Mouse (Mus musculus) mature B cell (primary cell): Measurements from ENCODE around the gene Prickle2.

ENCODE experiments used
- in situ Hi-C: fragments of 300-500 bp; cut with MboI; formaldehyde crosslinking; loops from 2 replicates; pipeline ENCODE4 v1.14.3; 2019

Gene Prickle2

DNA sequence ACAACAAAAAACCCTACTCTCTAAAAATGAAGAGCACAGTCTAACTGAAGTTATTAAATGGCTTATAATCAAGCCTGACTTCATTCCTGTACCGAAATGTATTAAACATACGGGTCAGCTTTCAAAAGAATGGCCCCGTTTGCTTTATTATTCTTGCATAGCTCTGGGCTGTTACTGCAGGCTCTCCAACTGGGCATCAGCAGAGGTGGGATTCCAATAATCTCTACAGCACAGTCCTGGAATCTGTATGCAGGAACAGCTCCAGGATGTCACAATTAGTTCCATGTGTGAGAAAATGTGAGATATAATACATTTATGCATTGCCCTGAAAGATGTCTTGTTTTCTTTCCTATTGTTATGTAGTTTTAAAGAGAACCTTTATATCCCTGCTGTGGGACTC is 38.4 kb downstream of the Prickle2 start:
- in situ Hi-C loops: no loop called here

DNA sequence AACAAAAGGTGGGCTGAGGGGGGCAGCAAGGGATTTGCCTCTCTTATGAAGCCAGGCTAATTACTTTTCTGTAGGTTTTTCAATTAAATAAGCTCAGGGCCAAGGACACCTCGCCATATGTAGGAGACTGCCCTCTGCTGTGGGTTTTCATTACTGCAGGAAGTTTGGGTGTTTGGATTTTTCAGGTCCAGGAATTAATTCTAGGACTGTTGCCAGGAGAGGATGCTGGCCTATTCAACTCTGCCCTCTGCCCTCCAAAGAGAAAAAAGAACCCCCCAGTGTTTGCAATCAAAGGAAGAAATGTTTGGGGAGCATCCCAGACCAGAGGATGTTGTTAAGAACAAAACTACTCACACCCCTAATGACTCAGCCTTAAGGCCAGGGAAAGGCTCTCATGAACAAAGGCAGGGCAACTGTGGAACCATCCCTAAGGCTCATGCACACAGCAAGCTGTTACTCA is 40.4 kb downstream of the Prickle2 start:
- in situ Hi-C loops: no loop called here

DNA sequence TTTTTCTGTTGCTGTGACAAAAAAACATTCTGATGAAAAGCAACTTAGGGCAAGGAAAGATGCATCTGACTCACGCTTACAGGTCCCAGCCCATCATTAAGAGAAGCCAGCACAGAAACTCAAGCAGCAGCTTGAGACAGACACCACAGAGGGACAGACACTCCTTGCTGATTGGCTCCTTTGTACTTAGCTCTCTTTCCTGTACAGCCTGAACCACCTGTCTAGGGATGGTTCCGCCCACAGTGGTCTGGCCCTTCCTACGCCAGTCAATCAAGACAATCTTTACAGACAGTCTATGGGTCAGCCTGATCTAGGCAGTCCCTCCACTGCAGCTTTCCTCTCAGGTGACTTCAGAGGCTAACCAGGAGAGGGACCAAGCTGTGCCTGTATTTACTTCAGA is 42.1 kb downstream of the Prickle2 start:
- in situ Hi-C loops: no loop called here

DNA sequence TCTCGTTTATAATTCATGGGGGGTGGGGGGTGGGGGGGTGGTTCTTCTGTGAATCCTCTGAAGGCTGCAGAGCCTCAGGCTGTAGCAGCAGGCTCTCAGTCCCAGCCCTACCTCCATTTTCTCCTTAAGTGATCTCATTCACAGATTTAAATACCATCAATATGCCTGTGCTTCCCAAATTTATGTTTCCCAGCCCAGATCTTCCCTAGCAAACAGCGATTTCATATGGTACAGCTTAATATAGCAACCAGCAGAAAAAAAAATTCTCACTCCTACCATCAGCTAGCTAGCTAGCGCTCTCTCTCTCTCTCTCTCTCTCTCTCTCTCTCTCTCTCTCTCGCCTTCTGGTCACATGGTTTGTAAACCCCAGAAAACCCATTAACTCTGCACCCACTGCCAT is 42.5 kb downstream of the Prickle2 start:
- in situ Hi-C loops: no loop called here

DNA sequence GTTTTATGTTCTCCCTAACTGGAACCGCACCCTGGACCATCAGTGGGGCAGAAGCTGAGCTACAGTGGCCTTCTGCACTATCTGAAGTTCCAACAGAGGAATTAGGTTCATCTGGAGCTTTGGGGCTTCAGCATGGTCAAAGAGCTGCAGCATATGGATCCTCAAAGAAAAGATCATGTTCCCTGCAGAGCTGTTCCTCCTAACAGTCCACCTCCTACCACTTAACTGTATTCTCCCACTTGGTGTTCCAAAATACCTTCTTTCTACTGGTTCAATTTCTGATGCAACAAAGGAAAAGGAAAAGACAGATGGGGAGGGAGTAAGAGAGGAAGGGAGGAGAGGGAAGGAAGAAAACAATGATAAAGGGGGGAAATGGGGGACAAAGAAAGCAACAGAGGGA is 56.9 kb downstream of the Prickle2 start:
- in situ Hi-C loops: no loop called here

DNA sequence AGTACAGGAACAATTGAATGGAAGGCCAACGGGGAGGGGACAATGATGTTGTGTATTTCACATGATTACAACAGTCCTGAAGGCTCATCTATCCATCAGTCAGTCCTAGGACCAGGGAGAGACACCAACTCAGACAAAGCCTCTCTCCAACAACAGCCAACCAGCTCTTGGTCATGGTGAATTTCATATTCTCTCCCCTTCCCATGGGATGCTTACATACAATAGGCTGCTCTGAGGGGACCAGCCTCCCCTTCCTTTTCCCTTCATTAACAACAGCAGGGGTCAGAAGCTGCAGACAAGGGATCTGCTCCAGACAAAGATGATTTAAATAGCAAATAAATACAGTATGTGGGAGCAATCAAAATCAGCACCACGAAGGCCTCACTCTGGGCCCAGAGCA is 57.4 kb downstream of the Prickle2 start:
- in situ Hi-C loops: no loop called here

DNA sequence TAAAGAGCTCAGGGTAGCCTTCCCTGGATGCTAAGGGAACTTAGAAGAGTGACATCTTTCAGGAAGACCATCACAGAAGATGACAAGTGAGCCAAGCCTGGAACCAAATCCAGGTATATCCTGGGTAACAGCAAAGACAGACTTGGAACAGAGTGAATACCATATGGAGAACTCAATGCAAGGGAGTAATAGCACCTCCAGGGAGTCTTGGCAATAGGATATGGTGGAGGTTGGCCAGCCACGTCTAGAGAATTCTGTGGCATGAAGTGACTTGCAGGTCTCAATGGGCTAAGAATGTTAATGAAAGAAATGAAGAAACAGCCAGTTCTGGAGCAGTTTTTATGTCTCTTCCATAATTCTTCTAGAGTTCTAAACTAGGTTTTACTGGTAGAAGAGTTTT is 63.0 kb downstream of the Prickle2 start:
- in situ Hi-C loops: no loop called here

DNA sequence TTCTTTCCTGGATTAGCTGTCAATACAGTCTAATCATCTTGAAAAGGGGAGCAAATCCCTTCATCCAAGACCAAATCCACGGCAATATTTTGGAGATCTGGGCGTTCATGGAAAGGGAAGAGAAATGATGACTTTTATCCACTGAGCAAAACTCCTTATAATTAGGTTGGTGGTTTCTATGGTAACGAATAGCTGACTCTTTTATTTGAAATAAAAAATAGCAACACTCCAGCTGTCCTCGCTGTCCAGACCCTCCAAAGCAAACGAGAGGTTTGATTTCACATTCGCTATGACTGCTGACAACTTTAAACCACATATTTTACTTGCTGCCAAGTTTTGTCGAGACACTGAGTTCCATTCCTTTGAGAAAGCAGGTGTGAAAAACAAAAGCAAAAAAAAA is 64.0 kb downstream of the Prickle2 start:
- in situ Hi-C loops: no loop called here

DNA sequence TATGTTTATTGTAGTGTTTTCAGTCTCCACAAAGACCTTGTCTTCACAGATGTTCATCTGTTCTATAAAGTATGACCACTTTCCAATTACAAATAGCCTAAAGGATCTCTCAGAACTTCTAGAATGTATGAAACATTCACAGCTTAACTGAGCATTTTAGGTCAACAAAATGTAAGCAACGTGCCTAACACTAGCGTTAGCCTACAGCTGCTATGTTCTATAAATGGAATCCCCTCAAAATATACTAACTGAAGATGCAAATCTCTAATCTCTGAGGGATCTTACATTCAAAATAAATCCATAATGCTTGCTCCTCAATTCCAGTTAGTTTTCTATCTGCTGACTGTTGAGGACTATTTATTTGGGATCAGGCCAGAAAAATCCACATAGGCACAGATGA is 65.1 kb downstream of the Prickle2 start:
- in situ Hi-C loops: no loop called here

DNA sequence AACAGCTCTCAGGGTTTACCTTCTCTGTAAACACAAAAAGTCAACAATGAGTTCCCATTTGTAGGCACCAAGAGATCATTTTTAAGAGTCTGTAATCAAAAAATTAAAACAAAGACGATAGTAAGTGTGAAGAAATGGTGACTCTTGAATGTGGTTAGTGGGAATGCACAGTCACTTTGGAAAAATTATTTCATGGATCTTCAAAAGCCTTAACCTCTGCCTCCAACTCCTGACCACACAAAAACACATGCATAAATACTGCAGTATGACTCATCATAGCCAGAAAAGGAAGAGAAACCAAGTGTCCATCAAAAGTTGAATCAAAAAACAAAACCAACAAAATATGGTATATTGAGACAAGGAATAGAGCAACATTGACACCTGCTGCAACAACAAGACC is 69.5 kb downstream of the Prickle2 start:
- in situ Hi-C loops: no loop called here

DNA sequence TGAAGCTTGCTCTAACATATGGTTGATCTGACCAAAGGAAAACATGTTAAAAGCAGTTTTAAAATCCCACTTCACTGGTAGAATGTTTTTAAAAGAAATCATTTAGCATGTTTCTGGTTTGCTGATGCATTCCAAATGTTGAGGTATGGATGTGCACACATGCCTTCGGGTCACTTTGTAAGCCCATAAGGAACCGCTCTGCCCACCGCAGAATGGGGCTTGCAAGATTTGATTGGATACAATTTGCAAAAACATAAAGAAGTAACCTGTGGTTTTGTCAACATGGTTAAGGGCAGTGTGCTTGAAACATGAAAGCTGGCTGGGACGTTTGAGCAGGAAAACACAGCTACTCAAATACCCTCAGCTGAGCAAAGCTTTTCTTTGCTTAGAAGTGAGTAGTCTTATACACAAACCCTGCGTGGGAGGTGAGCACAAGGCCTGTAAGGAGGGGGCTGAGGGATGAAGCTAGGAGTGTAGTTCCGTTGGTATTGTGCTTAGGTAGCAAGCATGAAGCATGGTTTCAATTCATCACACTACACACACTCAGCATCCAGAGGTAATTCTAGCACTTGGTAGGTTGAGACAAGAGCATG is 71.0 kb downstream of the Prickle2 start:
- in situ Hi-C loops: no loop called here

DNA sequence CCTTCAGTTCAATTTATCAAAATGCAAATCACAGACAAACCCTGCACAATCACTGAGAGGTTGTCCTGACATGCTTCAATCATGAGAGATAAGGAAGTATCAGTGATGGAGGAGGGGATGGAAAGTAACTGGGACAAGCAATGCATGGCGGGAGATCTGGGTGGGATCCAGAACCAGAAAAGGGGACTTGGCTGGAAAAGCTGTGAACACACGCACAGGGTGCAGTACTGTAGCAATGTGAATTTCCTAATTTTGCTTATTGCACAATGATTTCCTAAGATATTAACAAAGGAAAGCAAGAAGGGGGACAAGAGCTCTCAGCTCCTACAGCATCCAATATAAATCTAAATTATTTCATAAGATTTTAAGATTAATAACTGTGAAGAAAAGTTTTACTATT is 75.0 kb downstream of the Prickle2 start:
- in situ Hi-C loops: no loop called here

DNA sequence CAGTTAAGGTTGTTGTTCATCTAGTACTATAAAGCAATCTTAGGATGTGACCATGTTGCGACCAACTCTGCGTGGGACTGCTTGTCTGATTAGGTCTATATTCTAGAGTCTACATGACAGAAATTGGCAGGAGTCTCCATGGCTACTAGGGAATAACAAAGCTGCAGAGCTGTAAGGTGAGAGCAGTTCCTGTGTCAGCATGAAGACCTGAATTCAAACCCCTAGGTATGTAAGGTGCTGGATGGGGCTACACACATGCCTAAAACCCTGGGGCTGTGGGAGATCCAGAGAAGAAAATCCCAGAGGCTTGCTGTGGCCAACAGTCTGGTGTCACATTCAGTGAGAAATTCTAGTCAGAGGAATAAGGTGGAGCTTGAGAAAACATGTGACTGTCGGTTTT is 78.2 kb downstream of the Prickle2 start:
- in situ Hi-C loops: no loop called here

DNA sequence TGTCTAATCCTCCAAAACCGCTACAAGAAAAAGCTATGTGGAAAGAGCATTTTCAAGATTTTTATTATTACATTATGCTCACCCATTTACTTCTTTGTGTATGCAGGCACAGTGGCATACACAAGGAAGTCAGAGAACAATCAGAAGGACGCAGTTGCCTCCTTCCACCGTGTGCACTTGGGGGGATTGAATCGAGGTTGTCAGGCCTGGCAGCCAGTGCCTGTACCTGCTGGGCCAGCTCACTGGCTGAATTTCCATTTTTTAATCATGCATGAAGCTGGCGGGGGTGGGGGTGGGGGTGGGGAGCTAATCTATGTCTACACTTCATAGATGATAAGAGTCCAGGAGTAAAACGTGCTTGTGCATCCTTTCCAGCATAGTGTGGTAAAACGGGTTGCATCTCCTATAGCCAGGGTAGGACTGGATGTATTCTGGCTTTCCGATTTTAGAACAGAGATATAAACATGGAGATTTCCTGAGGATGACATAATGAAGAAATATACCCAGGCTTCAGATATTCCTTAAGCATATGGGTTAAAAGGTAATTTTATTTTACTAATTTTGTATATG is 78.8 kb downstream of the Prickle2 start:
- in situ Hi-C loops: no loop called here

DNA sequence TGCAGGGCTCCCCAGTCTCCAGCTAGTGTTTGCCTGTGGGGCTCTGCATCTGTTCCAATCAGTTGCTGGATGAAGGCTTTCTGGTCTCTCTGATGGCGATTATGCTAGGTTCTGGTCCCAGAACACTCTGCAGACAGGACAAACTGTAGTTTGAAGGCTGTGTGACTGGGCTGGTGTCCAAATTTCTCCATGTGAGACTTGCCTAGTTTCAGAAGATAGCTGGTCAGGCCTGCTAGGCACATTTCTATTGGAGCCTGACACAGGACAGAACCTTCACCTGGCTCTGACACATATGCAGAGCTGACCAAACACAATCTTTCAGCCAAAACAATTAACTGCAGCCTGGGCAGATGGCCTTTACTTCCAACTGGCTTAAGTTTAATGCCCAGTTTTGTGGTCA is 80.0 kb downstream of the Prickle2 start:
- in situ Hi-C loops: no loop called here

DNA sequence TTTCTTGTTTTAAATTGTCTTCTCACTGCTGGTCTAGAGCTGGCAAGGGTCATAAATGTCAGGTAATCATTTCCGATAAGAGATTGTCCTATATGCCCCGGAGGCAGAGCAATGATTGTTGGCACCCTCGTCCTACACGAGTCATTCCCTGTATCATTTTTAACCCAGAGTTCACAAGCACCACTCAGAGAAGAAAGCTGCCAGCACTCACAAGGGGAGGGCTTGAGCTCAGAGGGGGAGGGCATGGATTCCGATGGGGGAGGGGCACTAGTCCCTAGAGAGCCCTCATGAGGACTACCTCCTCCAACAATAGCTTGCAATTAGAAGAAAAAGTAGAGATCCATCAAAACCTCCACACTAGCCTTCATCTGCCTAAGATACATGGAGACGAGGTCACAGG is 81.6 kb downstream of the Prickle2 start:
- in situ Hi-C loops: no loop called here

DNA sequence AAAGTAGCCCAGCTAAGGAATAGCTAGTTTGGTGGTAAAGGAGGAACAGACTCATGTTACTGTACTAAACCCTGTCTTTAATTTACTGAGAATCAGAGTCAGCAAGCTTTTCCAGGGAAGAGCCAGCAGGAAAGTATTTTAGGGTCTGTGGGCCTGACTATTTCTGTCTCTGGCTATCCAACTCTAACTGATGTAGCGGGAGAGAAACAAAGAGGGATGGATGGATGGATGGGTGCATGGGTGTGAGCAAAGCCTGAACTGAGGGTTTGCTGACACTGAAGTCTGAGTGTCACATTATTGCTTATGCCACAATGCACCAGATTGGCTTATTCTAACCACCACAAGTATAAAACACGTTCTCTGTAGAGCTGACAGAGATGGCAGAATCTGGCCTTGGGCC is 88.8 kb downstream of the Prickle2 start:
- in situ Hi-C loops: no loop called here

DNA sequence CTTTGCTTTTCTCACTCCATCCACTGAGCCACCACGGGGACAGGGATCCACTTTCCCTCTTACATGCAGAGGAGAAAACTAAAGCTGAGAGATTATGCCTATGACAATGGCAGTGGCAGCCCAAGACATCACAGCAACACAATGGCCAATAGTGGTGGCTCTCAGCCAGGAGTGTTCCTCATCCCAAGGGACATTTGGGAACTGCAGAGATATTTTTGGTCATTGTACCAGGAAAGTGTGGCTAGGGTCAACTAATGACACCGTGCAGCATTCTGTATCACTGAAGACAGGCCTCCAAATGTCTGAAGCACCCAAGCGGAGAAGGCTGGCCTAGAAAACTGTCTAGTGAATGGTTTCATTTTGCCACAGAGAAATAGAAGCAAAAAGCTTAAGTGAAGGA is 91.2 kb downstream of the Prickle2 start:
- in situ Hi-C loops: no loop called here

DNA sequence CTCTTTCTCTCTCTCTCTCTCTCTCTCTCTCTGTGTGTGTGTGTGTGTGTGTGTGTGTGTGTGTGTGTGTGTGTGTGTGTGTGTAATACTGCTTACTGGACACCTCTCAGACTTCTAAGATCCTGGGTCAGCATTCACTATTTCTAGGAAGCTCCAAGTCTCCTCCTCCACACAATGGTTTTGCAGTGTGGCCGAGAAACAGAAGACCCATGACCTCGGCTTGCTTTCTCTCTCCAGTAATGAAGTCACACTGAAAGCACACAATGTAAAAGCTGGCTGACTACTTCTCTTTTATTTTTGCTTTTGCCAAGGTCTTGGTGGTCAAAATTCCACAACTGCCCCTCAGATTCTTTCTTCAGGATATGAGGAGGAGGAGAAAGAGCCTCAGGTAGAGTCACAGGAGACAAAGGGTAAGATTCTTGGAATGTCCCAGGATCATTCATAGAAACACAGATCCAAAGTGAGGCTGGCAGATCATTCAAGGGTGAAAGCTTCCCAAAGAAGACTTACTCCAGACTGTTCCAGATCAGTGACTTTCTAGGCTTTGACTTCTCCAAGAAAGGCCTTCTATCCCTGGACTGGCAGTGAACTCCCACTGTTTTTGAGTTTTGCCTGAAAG is 93.7 kb downstream of the Prickle2 start:
- in situ Hi-C loops: no loop called here

DNA sequence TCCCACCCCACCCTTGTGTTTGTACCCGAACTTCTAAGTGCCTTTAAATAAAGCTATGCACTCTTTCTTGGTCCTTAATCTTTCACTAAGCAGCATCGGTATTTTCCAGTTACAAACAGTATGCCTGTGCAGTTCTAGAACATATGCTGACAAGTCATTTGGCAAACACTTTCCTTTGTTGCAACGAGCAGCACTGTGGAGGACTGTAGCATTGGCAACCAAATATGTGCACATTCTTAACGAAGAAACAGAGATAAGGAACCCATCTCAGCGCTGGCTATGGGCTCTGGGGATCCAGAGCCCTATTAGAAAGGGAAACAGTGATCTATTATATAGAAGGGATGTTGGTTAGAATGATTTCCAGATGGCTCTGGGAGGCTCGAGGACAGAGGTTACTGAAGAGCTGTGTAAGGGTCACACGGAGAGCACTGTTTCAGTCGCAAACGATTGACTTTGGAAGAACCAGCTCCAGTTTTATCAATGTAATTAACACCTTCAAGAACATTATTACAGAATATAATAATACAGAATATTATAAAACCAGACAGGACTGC is 96.2 kb downstream of the Prickle2 start:
- in situ Hi-C loops: no loop called here

DNA sequence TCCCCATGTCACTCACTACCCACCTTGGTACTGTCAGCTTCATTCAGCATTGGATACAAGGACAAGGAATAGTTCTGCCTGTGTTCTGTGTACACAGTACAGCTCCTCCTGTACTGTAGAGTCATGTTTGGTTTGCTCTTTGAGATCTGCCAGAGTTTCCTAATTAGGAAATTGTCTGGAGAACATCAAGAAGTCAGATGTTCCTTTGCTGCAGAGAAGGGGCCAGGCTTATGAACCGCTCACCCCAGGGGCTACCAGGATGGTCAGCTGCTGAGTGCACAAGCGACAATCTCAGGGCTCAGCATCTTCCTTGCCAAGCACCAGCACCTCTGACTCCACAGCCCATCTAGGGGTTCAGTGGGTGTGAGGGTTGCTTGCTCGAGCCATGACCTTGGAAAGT is 96.9 kb downstream of the Prickle2 start:
- in situ Hi-C loops: no loop called here

DNA sequence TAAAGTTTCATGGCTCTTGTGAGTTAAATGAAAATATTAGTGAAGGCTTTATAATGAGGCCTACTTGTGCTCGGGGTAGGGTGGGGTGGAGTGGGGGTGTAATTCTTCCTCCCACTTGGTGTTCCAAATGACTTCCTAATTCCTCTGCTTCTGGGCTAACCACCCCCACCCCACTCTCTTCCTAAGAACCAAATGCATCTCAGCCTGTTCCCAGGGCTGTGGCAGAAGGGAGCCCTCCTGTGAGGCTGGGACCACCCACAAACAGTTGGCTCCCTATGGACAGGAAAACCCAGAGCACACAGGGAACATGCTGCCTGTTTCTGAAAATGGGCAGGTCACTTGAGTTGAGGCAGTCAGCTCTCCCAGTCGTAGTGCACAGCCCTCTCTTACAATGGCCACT is 100.8 kb downstream of the Prickle2 start:
- in situ Hi-C loops: no loop called here

DNA sequence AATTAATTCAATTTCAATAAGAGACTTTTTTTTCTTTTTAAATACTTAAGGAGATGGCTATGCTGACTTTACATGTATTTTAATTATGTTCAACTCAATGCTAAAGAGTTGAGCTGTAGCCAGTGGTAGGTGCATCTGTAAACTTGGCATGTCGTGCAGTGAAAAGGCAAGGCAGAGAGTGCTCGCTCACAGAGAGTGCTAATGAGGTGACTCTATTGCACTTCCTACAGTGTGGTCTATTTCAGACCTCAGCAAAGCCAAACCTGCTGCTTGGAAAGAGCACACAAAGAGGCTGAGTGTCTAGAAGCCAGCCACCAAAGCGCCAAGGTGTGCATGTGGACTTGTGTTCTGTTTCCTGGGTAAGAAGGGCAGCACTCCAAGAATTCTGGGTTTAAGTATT is 109.6 kb downstream of the Prickle2 start:
- in situ Hi-C loops: no loop called here
